Mouse (Mus musculus): ENCODE results near the gene Cd300ld4. TPM values are rescaled to one million over a fixed set of nuclear protein-coding genes. Genes with fewer than 3 reads are reported as not detected.
"Not testable (repeated sequence)": the region's sequence is repeated elsewhere in the genome, so short reads cannot be mapped to it uniquely, and the experiment has no call there.

Gene Cd300ld4
- polyA plus RNA-seq, 1 experiment: not detected

DNA sequence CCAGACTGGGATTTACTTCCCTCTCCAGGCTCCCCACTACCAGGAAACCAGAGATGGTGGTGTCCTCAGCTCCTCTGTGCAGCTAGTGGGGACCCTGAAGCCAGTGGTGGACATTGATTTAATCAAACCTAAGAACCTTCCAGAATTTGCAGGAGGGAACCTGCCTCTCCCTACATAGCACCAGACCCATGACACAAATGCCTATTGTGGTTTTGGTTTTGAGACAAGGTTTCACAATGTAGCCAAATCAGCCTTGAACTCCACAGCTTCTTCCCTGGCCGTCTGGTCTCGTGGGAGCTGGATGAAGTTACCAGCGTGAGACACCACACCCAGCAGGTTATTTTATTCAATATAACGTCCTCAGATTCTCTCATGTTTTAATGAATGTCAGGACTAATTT, 31.9 kb upstream of the Cd300ld4 start:
- no peak for TF ChIP-seq GATA1 (IDR thresholded peaks at IDR 0.05; ENCODE audit: low read length)
- TF ChIP-seq TAL1 (IDR thresholded peaks at IDR 0.05; ENCODE audit: low read length): no peak
- no peaks in the 10 kb centered on the region for H3K27me3 ChIP-seq (ENCODE audit: control insufficient read depth)
- H3K4me1 ChIP-seq (ENCODE audit: control insufficient read depth): no peaks in the 10 kb centered on the region
- no peaks in the 10 kb centered on the region for H3K9me3 ChIP-seq (ENCODE audit: control insufficient read depth, low read length)
- H3K36me3 ChIP-seq (ENCODE audit: control insufficient read depth): no peaks in the 10 kb centered on the region
- H3K4me3 ChIP-seq (replicated peaks): no peak overlapping the region

- no peaks in the 10 kb centered on the region for H3K9me3 ChIP-seq (ENCODE audit: control insufficient read depth, low read length)
- no peaks in the 10 kb centered on the region for H3K36me3 ChIP-seq (ENCODE audit: control insufficient read depth)
- TF ChIP-seq TAL1 (IDR thresholded peaks at IDR 0.05; ENCODE audit: low read length) (no peak), GATA1 (IDR thresholded peaks at IDR 0.05; ENCODE audit: low read length) (no peak)
- no peaks in the 10 kb centered on the region for H3K27me3 ChIP-seq (ENCODE audit: control insufficient read depth)
- no peak overlapping the region for H3K4me3 ChIP-seq (replicated peaks)
- no peaks in the 10 kb centered on the region for H3K4me1 ChIP-seq (ENCODE audit: control insufficient read depth)
Observed at GRCm38 (mm10) chr11:115054537-115054936, 27.7 kb upstream of the Cd300ld4 start.

DNA sequence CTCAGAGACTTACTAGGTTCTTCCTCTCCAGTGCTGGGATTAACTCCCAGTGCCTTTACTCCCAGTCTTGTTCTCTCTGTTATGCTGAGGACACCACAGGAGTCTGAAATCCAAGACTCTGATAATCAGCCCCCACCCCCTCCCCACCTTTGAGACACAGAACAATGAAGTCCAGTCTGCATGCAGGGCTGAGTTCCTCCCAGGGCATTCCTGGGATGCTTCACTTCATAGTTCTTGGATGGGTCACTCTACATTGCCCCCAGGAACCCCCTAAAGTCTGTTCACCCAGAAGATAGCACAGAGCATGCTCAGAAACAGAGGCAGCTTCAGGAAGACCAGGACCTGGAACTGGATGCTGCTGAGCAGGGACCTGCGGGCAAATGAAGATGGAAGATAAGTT, 26.2 kb upstream of the Cd300ld4 start:
- no peak for TF ChIP-seq TAL1 (IDR thresholded peaks at IDR 0.05; ENCODE audit: low read length)
- no peak for TF ChIP-seq GATA1 (IDR thresholded peaks at IDR 0.05; ENCODE audit: low read length)
- no peaks in the 10 kb centered on the region for H3K9me3 ChIP-seq (ENCODE audit: control insufficient read depth, low read length)
- H3K36me3 ChIP-seq (ENCODE audit: control insufficient read depth): no peaks in the 10 kb centered on the region
- H3K27me3 ChIP-seq (ENCODE audit: control insufficient read depth): no peaks in the 10 kb centered on the region
- no peak overlapping the region for H3K4me3 ChIP-seq (replicated peaks)
- H3K4me1 ChIP-seq (ENCODE audit: control insufficient read depth): no peaks in the 10 kb centered on the region

- Histone ChIP-seq H3K4me3 (replicated peaks) (no peak overlapping the region), H3K36me3 (ENCODE audit: control insufficient read depth) (no peaks in the 10 kb centered on the region), H3K4me1 (ENCODE audit: control insufficient read depth) (no peaks in the 10 kb centered on the region), H3K9me3 (ENCODE audit: control insufficient read depth, low read length) (no peaks in the 10 kb centered on the region), H3K27me3 (ENCODE audit: control insufficient read depth) (no peaks in the 10 kb centered on the region)
- TF ChIP-seq TAL1 (IDR thresholded peaks at IDR 0.05; ENCODE audit: low read length) (no peak), GATA1 (IDR thresholded peaks at IDR 0.05; ENCODE audit: low read length) (no peak)
Observed at GRCm38 (mm10) chr11:115052206-115052605, 25.4 kb upstream of the Cd300ld4 start.

DNA sequence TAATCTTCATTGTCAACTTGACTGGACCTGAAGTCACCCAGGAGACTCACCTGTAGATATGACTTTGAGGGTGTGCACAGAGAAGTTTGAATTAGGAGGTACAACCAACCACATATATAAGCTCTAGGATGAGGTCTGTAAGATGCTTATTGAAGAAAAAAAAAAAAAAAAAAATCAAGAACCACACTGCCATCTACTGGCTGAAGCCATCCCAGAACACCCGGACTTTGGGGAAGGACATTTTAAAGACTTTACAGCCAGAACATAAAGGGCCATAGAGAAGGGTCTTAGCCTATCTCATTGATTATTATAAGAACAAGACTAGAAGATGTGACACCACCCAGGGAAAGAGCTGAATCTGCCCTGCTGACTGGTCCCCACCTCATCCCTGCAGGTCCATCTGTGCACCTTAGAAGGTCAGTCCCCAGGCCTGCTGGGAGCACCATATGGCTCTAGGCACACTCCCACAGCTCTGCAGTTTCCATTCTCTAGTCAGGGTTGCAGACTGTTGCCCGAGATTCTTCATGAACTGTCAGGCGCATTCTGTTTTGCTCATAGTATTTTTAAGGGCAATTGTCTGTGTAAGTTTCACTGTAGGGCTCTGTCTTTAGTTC, 22.6 kb upstream of the Cd300ld4 start:
- no peaks in the 10 kb centered on the region for H3K36me3 ChIP-seq (ENCODE audit: control insufficient read depth)
- no peak for TF ChIP-seq TAL1 (IDR thresholded peaks at IDR 0.05; ENCODE audit: low read length)
- no peak for TF ChIP-seq GATA1 (IDR thresholded peaks at IDR 0.05; ENCODE audit: low read length)
- no peak overlapping the region for H3K4me3 ChIP-seq (replicated peaks)
- H3K27me3 ChIP-seq (ENCODE audit: control insufficient read depth): no peaks in the 10 kb centered on the region
- H3K9me3 ChIP-seq (ENCODE audit: control insufficient read depth, low read length): no peaks in the 10 kb centered on the region
- no peaks in the 10 kb centered on the region for H3K4me1 ChIP-seq (ENCODE audit: control insufficient read depth)

- Histone ChIP-seq H3K27me3 (ENCODE audit: control insufficient read depth) (no peaks in the 10 kb centered on the region), H3K4me1 (ENCODE audit: control insufficient read depth) (no peaks in the 10 kb centered on the region), H3K4me3 (replicated peaks) (no peak within 1 kb of the TSS), H3K36me3 (ENCODE audit: control insufficient read depth) (no peaks in the 10 kb centered on the region), H3K9me3 (ENCODE audit: control insufficient read depth, low read length) (no peaks in the 10 kb centered on the region)
- no peak for TF ChIP-seq GATA1 (IDR thresholded peaks at IDR 0.05; ENCODE audit: low read length)
- TF ChIP-seq TAL1 (IDR thresholded peaks at IDR 0.05; ENCODE audit: low read length): no peak
Observed at GRCm38 (mm10) chr11:115048259-115048658, 21.4 kb upstream of the Cd300ld4 start, which contains the start of gene Cd300ld3. Gene Cd300ld3, minus strand, starts transcription at chr11:115048409.

DNA sequence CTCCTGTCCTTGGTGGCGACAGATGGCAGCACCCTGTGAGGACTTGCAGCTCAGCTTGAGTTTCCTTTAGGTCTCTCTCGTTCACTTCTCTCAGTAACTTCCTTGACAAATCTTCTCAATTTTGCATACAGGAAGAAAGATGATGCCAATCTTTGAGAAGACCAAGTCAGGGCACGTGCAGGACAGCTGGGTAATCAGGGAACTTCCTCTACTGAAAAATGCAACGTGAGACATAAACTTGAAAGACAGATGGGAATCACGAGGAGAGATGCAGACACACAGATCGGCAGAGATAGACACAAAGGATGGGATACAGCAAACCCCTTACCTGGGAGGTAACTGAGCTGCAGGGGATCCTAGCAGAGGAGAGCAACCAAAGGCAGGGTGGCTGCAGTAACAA, 10.9 kb upstream of the Cd300ld4 start, which contains the start of gene Cd300ld5:
Gene Cd300ld5 (minus strand): TSS at position 101 of the 400 bp plus-strand sequence.
- not testable (repeated sequence) for H3K4me1 ChIP-seq (ENCODE audit: control insufficient read depth)

GRCm38 (mm10) chr11:115016093-115016492, 10.7 kb downstream of the Cd300ld4 start, which contains the start of gene Cd300ld2:
Gene Cd300ld2, minus strand, starts transcription at chr11:115016193.
- H3K9me3 ChIP-seq (ENCODE audit: control insufficient read depth, low read length); H3K4me1 ChIP-seq (ENCODE audit: control insufficient read depth); H3K36me3 ChIP-seq (ENCODE audit: control insufficient read depth); H3K27me3 ChIP-seq (ENCODE audit: control insufficient read depth); H3K4me3 ChIP-seq (replicated peaks): not testable (repeated sequence)

More for the DNA sequence above, 10.9 kb upstream of the Cd300ld4 start, which contains the start of gene Cd300ld5:
- not testable (repeated sequence) for H3K4me3 ChIP-seq (replicated peaks); H3K27me3 ChIP-seq (ENCODE audit: control insufficient read depth); H3K36me3 ChIP-seq (ENCODE audit: control insufficient read depth); H3K9me3 ChIP-seq (ENCODE audit: control insufficient read depth, low read length)

- Histone ChIP-seq H3K4me3 (replicated peaks) (no peak overlapping the region), H3K36me3 (ENCODE audit: control insufficient read depth) (no peaks in the 10 kb centered on the region), H3K9me3 (ENCODE audit: control insufficient read depth, low read length) (no peaks in the 10 kb centered on the region), H3K4me1 (ENCODE audit: control insufficient read depth) (no peaks in the 10 kb centered on the region), H3K27me3 (ENCODE audit: control insufficient read depth) (no peaks in the 10 kb centered on the region)
- TF ChIP-seq TAL1 (IDR thresholded peaks at IDR 0.05; ENCODE audit: low read length): no peak
- TF ChIP-seq GATA1 (IDR thresholded peaks at IDR 0.05; ENCODE audit: low read length): no peak
Observed at GRCm38 (mm10) chr11:115004070-115004469, 22.7 kb downstream of the Cd300ld4 start.

GRCm38 (mm10) chr11:115001474-115002040, 25.3 kb downstream of the Cd300ld4 start, which contains the start of gene Cd300c2:
Gene Cd300c2, minus strand, starts transcription at chr11:115001880.
- Histone ChIP-seq H3K9me3 (ENCODE audit: control insufficient read depth, low read length) (no peaks in the 10 kb centered on the region), H3K4me1 (ENCODE audit: control insufficient read depth) (no peaks in the 10 kb centered on the region), H3K4me3 (replicated peaks) (no peak within 1 kb of the TSS), H3K36me3 (ENCODE audit: control insufficient read depth) (no peaks in the 10 kb centered on the region), H3K27me3 (ENCODE audit: control insufficient read depth) (no peaks in the 10 kb centered on the region)
- TF ChIP-seq GATA1 (IDR thresholded peaks at IDR 0.05; ENCODE audit: low read length) (no peak), TAL1 (IDR thresholded peaks at IDR 0.05; ENCODE audit: low read length) (no peak)

All from erythroblast, embryonic 14.5 days (primary cell).